Mouse (Mus musculus) embryonic facial prominence, embryonic 11.5 days (tissue): ENCODE measurements around the gene Pfn2. TPM values are rescaled to one million over a fixed set of nuclear protein-coding genes. Genes with fewer than 3 reads are reported as not detected.

Experiments used
- ATAC-seq: fragments of 200-750 bp; cut with Nextera tagmentation; replicated peaks from 2 replicates; pipeline ENCODE4 v1.8.0; 2017; ENCODE audit warnings: low read depth; ENCODE audit not compliant: insufficient number of reproducible peaks, low FRiP score, low TSS enrichment
- DNase-seq: peaks from one replicate; pipeline ENCODE4 v3.0.0-alpha.2; 2015; ENCODE audit warnings: low spot score
- H3K27ac ChIP-seq: fragments of 300-500 bp; sonication (generic); replicated peaks from 2 replicates; pipeline ENCODE4 v1.5.1; 2014; ENCODE audit warnings: mild to moderate bottlenecking, low read depth, low read length, control low read depth
- H3K27me3 ChIP-seq: fragments of 300-500 bp; sonication (generic); 2 replicates; pipeline ENCODE4 v1.6.1; 2014; ENCODE audit warnings: mild to moderate bottlenecking, low read length, moderate library complexity, mixed read lengths; ENCODE audit not compliant: control insufficient read depth, insufficient read depth
- H3K36me3 ChIP-seq: fragments of 300-500 bp; sonication (generic); replicated peaks from 2 replicates; pipeline ENCODE4 v1.6.1; 2014; ENCODE audit warnings: low read depth, mild to moderate bottlenecking, low read length, moderate library complexity, mixed read lengths; ENCODE audit not compliant: control insufficient read depth, insufficient read depth
- H3K4me1 ChIP-seq: fragments of 300-500 bp; sonication (generic); 2 replicates; pipeline ENCODE4 v1.6.1; 2014; ENCODE audit warnings: low read length, mixed read lengths; ENCODE audit not compliant: control insufficient read depth, insufficient read depth
- H3K4me2 ChIP-seq: fragments of 300-500 bp; sonication (generic); 2 replicates; pipeline ENCODE4 v1.6.1; 2014; ENCODE audit warnings: low read depth, mild to moderate bottlenecking, control low read depth, low read length, moderate library complexity
- H3K4me3 ChIP-seq: fragments of 300-500 bp; sonication (generic); 2 replicates; pipeline ENCODE4 v1.5.1; 2014; ENCODE audit warnings: low read depth, low read length, control low read depth
- H3K9ac ChIP-seq: fragments of 300-500 bp; sonication (generic); replicated peaks from 2 replicates; pipeline ENCODE4 v1.6.1; 2014; ENCODE audit warnings: mild to moderate bottlenecking, control low read depth, low read length
- H3K9me3 ChIP-seq: fragments of 300-500 bp; sonication (generic); replicated peaks from 2 replicates; pipeline ENCODE4 v1.6.1; 2016; ENCODE audit warnings: mild to moderate bottlenecking, low read length, inconsistent platforms, mixed read lengths; ENCODE audit not compliant: control insufficient read depth
- WGBS: fragments of 180-500 bp; shearing (Covaris S2); extraction: QIAGEN DNeasy Blood & Tissue Kit; methylation state at CpG from one replicate; pipeline ENCODE4 v1.1.7; 2014; 5-methylcytosine and 5-hydroxymethylcytosine counted together
- polyA plus RNA-seq: library from polyadenylated mRNA; unstranded; fragments of >200 nt; fragmentation: Nextera tagmentation; extraction: Ambion mirVana; gene quantifications from 2 replicates; pipeline ENCODE4 v1.2.1, GENCODE M21; 2014

Pfn2 gene
- polyA plus RNA-seq: 209 and 216 TPM in 2 replicates

DNA sequence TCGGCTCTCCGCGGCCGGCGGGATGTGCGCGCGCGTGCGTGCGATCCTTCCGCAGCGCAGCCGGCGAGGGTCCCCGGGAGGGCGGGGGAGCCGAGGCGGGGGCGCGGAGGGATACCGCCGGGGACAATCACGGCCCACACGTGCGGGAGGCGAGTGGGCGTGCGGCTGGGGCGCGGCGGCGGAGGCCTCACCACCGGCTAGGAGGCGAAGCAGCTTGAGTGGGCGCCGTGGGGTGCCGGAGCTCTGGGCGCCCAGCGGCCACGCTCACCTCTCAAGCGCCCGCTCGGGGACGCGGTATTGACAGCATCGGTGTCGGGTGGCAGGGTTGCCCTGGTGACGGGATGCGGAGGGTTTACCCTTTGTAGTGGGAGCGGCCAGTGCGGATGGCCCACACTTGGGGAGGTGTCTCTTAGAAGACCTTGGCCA, at the start of gene Pfn2:
Gene Pfn2, minus strand, starts transcription at position 320 of the 426 bp plus-strand sequence.
- H3K9ac ChIP-seq: peak within 1 kb of the TSS; percentile 85
- peak; percentile 88 for DNase-seq
- peak within 1 kb of the TSS; percentile 96 for H3K27ac ChIP-seq
- WGBS: under 1% methylated on average over 50 of the region's 52 CpGs
- ATAC-seq: peak; percentile 90
- H3K4me3 ChIP-seq: peak within 1 kb of the TSS; percentile 73
- H3K27me3 ChIP-seq: no peaks in the 10 kb centered on the region
- H3K36me3 ChIP-seq: no peaks in the 10 kb centered on the region; the same call in 1 of the 2 replicates
- H3K9me3 ChIP-seq: no peaks in the 10 kb centered on the region
- H3K4me2 ChIP-seq: peak within 1 kb of the TSS; percentile 57
- H3K4me1 ChIP-seq: no peaks in the 10 kb centered on the region

DNA sequence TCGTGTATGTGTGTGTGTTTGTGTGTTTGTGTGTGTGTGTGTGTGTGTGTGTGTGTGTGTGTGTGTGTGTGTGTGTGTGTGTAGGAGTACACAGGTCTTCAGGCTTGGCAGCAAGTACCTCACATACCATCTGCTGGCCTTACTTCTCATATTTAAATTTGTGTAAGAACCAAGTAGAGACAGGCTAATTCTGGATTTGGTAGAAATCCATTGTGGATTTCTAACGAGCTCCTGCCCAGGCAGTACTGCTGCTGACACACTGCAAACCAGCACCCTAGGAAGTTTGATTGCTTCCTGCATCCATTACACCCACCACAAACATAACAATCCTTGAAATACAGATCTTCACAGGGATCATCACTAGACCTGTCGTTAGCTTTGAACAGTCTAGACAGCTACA, 35.1 kb upstream of the Pfn2 start:
- no peak overlapping the region for H3K4me3 ChIP-seq
- H3K27me3 ChIP-seq: no peaks in the 10 kb centered on the region
- no peak overlapping the region for H3K4me2 ChIP-seq
- no peaks in the 10 kb centered on the region for H3K36me3 ChIP-seq
- no peaks in the 10 kb centered on the region for H3K4me1 ChIP-seq
- ATAC-seq: no peak
- H3K27ac ChIP-seq: no peak overlapping the region
- no peak overlapping the region for H3K9ac ChIP-seq
- no peak for DNase-seq
- 83% methylated on average over 3 of the region's 3 CpGs for WGBS
- H3K9me3 ChIP-seq: no peaks in the 10 kb centered on the region

DNA sequence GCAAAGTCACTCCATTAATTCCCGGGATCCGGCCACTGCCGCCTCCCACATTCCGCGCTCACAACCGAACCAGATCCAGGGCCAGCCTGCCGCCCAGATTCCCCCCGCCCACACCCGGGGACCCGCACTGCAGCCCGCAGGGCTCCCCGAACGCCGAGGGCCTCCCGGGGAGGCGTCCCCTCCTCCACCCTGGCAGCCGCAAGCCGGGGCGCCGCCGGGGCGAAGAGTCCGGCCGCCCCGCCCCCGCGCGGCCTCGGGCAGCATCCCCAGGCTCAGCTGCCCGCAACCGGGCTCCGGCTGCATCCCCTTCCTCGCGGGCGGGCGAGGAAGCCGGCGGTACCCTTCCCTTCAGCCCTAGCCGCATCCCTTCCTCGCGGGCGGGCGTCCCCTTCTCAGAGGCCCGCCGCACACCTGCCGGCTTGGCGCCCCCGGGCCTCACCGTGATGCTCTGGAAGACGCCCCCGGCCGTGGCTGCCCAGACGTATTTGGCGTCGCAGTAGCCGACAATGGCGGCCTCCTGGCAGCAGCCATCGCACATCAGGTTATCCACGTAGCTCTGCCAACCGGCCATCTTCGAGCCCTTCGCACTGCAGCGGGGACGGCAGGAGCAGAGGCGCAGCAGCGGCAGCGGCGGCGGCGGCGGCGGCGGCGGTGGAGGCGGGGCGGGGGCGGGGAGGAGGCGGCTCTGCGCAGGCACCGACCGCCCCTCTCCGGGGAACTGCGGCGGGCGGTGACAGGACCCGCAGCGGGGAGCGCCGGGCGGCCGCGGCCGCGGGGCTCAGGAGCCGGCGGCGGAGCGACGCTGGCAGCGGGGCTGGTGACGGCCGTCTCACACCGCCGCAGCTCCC, 743 bp downstream of the Pfn2 start:
- Histone ChIP-seq H3K4me3 (peak overlapping the region; percentile 73), H3K27me3 (no peaks in the 10 kb centered on the region), H3K4me2 (peak overlapping the region; percentile 57), H3K9me3 (no peaks in the 10 kb centered on the region), H3K9ac (peak overlapping the region; percentile 85), H3K27ac (peak overlapping the region; percentile 96), H3K4me1 (no peaks in the 10 kb centered on the region), H3K36me3 (no peaks in the 10 kb centered on the region; the same call in 1 of the 2 replicates)
- under 1% methylated on average over 56 of the region's 104 CpGs for WGBS
- ATAC-seq (peak; percentile 87), DNase-seq (peak; percentile 71)

DNA sequence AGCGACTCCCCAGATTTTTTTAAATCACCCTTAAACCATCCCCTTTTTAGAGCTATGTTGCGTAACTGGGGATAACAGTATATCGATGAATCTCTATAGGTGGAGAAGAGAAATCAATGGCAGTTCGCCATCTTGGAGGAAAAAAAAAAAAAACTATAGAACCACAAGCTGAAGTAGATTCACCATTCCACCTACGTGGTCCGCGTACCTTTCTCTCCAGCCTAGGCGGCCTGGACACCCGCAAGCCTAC, 1.3 kb downstream of the Pfn2 start:
- H3K4me3 ChIP-seq: peak overlapping the region; percentile 73
- H3K9ac ChIP-seq: peak overlapping the region; percentile 85
- no peak for ATAC-seq
- no peak for DNase-seq
- H3K36me3 ChIP-seq: no peaks in the 10 kb centered on the region; the same call in 1 of the 2 replicates
- H3K9me3 ChIP-seq: no peaks in the 10 kb centered on the region
- peak overlapping the region; percentile 96 for H3K27ac ChIP-seq
- H3K4me2 ChIP-seq: peak overlapping the region; percentile 57
- no peaks in the 10 kb centered on the region for H3K27me3 ChIP-seq
- WGBS: 0% methylated on average over 9 of the region's 9 CpGs
- no peaks in the 10 kb centered on the region for H3K4me1 ChIP-seq

DNA sequence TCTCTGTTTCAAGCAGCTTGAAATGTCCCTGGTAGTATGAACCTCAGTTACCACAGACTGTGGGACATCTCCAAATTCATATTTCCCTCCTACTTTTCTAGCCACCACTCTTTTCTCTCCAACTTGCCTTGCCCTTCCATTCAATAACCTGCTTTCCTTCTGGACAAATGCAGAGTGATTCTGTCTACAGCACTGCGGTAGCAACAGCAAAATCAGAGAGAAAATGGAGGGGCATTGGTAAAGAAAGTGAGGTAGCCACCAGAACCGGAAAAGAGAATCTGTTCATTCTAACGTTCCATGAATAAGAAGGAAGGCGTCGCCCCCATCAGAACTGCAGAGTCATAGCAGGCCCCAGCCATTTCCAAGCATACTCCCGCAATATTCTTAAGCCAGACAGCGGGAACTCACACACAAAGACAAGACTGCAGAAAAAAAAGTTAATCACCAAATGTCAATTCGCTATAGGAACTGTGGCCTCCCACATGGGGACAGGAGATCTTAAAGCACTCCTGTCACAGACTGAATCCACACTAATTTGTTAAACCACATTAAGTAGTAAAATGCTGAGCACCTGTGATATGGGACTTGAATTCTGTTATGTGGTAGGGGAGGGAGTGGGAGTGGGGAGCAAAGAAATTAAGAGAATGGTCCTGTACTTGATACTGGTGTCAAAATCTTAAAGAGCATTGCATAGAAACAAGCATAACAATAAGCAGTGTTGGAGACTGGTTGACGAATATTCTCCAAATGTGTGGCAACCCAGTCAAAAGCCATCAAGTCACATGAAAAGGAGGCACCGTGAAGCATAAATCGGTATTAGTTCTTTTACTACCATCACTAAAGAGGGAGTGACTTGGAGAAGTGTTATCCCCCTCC, 1.9 kb downstream of the Pfn2 start:
- DNase-seq (peak; percentile 51), ATAC-seq (no peak)
- Histone ChIP-seq H3K36me3 (no peaks in the 10 kb centered on the region; the same call in 1 of the 2 replicates), H3K27ac (no peak overlapping the region; the same call in 1 of the 2 replicates), H3K9ac (peak overlapping the region; percentile 85), H3K4me3 (peak overlapping the region; percentile 73), H3K4me1 (no peaks in the 10 kb centered on the region), H3K4me2 (peak overlapping the region; percentile 57), H3K9me3 (no peaks in the 10 kb centered on the region), H3K27me3 (no peaks in the 10 kb centered on the region)
- 13% methylated on average over 11 of the region's 11 CpGs for WGBS

DNA sequence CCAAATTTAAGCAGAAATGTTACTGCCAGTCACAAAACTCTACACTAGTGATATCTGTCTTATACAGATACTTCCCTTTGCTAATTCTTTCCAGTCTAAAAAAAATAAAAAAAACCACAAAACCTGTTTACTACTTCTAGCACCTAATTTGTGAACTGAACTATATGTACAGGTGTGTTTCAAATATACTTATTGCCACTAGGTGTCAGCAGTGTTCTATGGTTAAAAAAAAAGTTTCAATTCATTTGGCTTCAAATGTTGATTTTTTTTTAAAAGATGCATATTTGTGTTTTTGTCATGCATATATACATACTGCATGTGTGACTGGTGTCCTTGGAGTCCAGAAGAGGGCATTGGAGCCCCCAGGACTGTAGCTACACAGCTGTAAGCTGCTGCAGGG, 4.1 kb downstream of the Pfn2 start:
- H3K4me3 ChIP-seq: no peak overlapping the region
- H3K27ac ChIP-seq: no peak overlapping the region
- ATAC-seq: no peak
- no peak overlapping the region for H3K9ac ChIP-seq
- H3K4me2 ChIP-seq: no peak overlapping the region
- DNase-seq: peak; percentile 61
- H3K4me1 ChIP-seq: no peaks in the 10 kb centered on the region
- H3K9me3 ChIP-seq: no peaks in the 10 kb centered on the region
- no peaks in the 10 kb centered on the region; the same call in 1 of the 2 replicates for H3K36me3 ChIP-seq
- no peaks in the 10 kb centered on the region for H3K27me3 ChIP-seq

DNA sequence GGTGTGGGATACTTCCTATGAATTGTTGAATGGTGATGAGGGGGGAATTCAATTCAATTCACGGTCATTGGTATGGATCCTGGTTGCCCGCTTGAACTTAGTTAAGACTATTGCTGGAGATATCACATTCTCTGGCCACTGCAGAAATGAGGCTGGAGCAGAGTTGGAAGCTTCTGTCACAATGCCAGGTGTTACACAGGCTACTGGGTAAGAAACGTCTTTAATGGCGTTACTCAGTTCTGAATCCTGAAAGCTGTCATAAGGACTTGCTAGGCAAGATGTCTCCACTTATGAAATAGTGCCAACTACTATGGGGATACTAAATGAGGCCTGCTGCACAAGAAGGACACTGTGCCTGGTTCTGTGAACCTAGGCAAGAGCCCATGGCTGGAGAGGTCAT, 11.0 kb downstream of the Pfn2 start:
- Histone ChIP-seq H3K4me2 (no peak overlapping the region), H3K9me3 (no peaks in the 10 kb centered on the region), H3K36me3 (no peaks in the 10 kb centered on the region; the same call in 1 of the 2 replicates), H3K4me3 (no peak overlapping the region), H3K27me3 (no peaks in the 10 kb centered on the region), H3K4me1 (no peaks in the 10 kb centered on the region), H3K27ac (no peak overlapping the region), H3K9ac (no peak overlapping the region)
- DNase-seq (no peak), ATAC-seq (no peak)
- 91% methylated on average over 4 of the region's 4 CpGs for WGBS

DNA sequence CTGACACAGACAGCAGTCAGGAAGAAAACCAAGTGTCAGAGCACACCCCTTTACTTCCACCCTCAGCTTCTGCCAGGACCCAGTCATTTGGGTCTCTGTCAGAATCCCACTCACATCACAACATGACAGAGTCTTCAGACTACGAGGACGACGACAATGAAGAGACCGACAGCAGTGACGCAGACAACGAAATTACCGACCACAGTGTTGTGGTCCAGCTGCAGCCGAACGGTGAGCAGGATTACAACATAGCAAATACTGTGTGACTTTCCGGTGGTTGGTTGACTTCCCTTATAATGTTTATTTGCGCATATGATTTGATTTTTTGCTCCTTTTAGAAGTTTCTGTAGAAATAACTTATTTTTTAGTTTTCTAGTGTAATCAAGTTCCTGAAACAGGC, 14.3 kb downstream of the Pfn2 start:
- H3K36me3 ChIP-seq: no peaks in the 10 kb centered on the region
- no peak for DNase-seq
- H3K9ac ChIP-seq: no peak overlapping the region
- ATAC-seq: no peak
- H3K4me2 ChIP-seq: no peak overlapping the region
- no peaks in the 10 kb centered on the region for H3K4me1 ChIP-seq
- no peak overlapping the region for H3K27ac ChIP-seq
- no peaks in the 10 kb centered on the region for H3K27me3 ChIP-seq
- H3K9me3 ChIP-seq: no peaks in the 10 kb centered on the region
- WGBS: 95% methylated on average over 11 of the region's 11 CpGs
- no peak overlapping the region for H3K4me3 ChIP-seq
